Mouse (Mus musculus): ENCODE measurements at regions not wholly inside any gene's neighbourhood (a gene's known extent, or its start where the extent isn't known, plus 50 kb on each side); places are given as distances from the start of the nearest gene placed in this dataset.
A peak's percentile ranks its signal among the peaks of the same experiment; 100 is the strongest.
"Not testable (repeated sequence)": the region's sequence is repeated elsewhere in the genome, so short reads cannot be mapped to it uniquely, and the experiment has no call there.

DNA sequence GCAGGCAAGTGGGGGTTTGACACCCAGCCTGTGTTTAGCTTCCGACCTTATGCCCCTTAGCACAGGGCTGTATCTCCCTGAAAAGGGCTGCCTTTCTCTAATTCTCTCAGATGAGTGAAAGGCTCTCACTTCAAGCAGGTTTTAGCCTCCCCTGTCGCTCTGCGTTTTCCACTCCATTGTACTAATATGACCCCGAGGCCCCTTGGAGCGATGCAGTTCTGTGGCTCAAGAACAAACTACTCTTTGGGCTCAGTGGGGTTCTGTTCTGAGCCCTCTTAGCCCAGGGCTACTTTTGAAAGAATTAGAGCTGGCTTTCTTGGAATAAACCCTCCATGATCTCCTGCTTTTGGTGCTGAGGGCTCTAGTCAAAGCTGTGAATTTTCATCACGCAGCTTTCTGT lies 53.4 kb upstream of the Castor2 start:
- no peak for DNase-seq (ENCODE audit: low spot score in 2 of 2)
- intact Hi-C loops (cut with DNase I): no loop called here

DNA sequence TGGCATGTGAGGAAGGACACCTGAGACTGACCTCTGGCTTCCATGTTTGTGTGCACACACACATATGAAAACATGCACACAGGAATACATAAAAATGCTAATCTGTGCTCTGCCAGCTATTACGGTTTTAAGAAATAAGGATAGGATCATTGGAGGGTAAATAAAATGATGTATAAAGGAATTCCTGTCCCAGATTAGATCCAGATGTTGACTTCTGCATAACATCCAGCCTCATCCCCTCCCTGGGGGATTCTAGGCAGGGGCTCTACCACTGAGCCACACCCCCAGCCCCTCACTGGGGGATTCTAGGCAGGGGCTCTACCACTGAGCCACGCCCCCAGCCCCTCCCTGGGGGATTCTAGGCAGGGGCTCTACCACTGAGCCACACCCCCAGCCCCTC lies 56.6 kb upstream of the Castor2 start:
- DNase-seq (ENCODE audit: low spot score in 2 of 2); intact Hi-C loops (cut with DNase I): not testable (repeated sequence)

GRCm38 (mm10) chr5:134027316-134027966 lies 72.1 kb upstream of the Castor2 start:
- intact Hi-C loops (cut with DNase I): no loop called here
- DNase-seq (ENCODE audit: low spot score in 2 of 2): peak; percentile 21 to 46

- DNase-seq (ENCODE audit: low spot score in 2 of 2): no peak
- intact Hi-C loops (cut with DNase I): no loop called here
Measured at GRCm38 (mm10) chr5:134019651-134020432, 79.7 kb upstream of the Castor2 start.

DNA sequence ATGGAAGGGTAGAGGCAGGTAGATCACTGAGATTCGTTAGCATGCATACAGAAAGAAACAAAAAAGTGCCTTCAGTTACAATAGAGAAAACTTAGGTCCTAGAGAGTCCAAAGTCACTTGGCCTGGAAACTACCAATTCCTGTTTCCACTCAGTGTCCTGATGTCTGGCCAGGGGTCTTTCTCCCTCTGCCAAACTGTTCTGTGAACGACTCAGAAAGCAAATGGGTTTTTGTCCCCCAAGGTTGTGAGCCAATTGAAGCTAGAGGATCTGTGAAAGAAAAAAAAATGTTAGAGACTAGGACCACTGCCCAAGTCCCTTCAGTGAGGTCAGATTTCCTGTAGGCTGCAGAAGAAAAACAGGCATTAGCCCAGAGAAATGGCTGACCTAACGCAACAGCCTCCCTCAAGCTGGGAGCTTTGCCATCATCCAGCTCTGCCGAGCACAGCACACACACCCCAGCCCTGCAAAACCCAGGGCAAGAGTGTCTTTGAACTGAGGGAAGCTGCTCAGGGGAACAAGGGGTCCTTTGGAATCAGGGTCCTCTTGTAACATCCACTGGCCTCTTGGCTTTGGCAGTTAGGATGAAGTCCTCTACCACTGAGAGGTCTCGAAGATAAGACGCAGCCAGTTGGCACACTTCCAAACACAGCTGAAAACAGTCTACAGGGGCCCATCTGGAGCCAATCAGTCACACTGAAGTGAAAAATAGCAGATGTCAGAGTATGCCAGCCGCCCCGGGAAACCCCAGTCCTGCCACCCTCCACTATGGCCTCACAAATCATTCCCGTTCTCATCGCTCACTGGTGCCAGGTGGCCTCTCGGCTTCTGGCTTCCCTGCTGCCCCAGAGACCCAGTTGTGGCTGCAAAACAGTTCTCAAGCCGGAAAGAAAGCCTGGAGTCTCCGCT lies 85.0 kb upstream of the Castor2 start:
- DNase-seq (ENCODE audit: low spot score in 2 of 2): peak in 1 of 2 experiments; percentile 15
- intact Hi-C loops (cut with DNase I): no loop called here

- no peak for DNase-seq (ENCODE audit: low spot score in 2 of 2)
- intact Hi-C loops (cut with DNase I): no loop called here
Measured at GRCm38 (mm10) chr5:134013206-134013605, 86.3 kb upstream of the Castor2 start.

DNA sequence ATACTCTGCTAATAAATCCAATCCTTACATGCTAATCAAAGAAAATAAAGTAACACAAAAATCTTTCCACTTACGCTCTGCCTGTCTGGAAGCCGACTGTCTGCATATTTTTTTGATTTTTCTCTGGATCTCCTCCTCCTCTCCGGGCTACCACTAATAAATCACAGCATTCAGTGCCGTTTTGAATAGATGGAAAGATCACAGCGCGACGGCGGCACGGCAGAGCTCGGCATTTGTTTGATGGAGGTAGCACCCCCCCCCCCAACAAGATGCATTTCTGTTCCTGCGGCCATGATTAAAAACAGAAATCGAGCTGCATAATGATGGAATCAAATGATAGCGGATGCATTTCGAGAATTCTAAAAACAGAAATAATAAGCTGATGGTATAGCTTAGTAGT lies 89.7 kb upstream of the Castor2 start:
- intact Hi-C loops (cut with DNase I): loop anchor here (10.0 kb wide), 3 partner anchors 195 to 1895 kb away; no protein-coding TSS in a partner anchor
- no peak for DNase-seq (ENCODE audit: low spot score in 2 of 2)

DNA sequence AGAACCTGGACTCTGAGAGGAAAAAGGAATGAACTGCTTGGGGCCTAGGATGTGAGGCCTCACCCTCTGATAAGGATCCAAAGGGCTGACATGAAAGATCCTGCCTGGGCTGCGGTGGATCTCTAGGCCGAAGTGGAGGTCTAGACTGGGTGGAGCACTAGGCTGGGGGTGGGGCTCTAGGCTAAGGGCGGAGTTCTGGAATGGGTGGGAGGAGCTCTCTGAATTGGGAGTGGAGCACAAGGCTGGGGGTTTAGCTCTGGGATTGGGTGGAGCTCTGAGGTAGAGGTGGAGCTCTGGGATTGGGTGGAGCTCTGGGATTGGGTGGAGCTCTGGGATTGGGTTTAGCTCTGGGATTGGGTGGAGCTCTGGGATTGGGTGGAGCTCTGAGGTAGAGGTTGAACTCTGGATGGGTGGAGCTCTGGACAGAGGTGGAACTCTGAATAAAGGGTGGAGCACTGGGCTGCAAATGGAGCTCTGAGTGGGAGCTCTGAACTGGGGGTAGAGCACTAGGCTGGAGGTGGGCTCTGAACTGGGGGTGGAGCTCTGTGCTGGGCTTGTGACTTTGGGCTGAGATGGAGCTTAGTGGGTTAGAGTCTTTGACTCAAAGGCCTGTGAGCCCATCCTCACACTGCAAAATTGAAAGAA lies 92.3 kb upstream of the Castor2 start:
- intact Hi-C loops (cut with DNase I): loop anchor here (10.0 kb wide), 3 partner anchors 192 to 1892 kb away; no protein-coding TSS in a partner anchor

DNA sequence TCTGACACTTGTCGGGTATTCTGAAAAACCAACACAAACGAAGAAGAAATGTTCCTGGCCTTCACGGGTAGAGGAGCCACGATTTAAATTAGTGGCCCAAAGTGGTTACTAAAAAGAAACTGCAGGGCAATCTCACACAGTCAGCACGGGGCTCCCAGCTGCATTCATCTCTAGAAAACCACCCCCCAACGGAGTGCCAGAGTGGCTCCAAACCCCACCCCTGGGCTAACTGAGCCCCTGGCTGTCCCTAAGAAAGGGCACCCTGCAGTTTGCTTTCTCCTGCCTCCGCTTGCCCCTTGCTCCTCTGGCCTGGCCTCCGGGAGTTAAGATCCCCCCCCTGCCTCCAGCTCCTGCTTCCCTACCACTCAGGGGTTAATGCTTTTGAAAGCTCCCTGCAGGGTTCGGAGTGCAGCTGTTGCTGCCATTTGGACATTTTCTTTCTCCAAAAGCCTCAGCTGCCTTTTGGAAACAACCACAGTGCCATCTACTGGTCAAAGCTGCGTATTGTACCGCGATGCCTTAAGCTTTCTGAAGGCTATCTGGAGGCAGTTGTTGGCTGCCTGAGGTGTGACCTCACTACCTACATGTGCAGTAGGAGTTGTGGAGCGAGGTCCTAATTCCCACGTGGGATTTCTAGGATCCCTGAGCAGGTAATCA lies 92.9 kb upstream of the Castor2 start:
- intact Hi-C loops (cut with DNase I): loop anchor here (10.0 kb wide), 3 partner anchors 192 to 1892 kb away; no protein-coding TSS in a partner anchor
- DNase-seq (ENCODE audit: low spot score in 2 of 2): peak; percentile 81 to 90

More for the DNA sequence above, 92.3 kb upstream of the Castor2 start:
- no peak for DNase-seq (ENCODE audit: low spot score in 2 of 2)

- no peak for DNase-seq (ENCODE audit: low spot score in 2 of 2)
- intact Hi-C loops (cut with DNase I): loop anchor here (10.0 kb wide), 3 partner anchors 191 to 1891 kb away; no protein-coding TSS in a partner anchor
Measured at GRCm38 (mm10) chr5:134006001-134006400, 93.5 kb upstream of the Castor2 start.

- intact Hi-C loops (cut with DNase I): loop anchor here (10.0 kb wide), 3 partner anchors 185 to 1885 kb away; no protein-coding TSS in a partner anchor
Measured at GRCm38 (mm10) chr5:134000100-134000499, 99.4 kb upstream of the Castor2 start.

GRCm38 (mm10) chr5:133999698-134000097 lies 99.8 kb upstream of the Castor2 start:
- DNase-seq (ENCODE audit: low spot score in 2 of 2): no peak
- intact Hi-C loops (cut with DNase I): loop anchor here (10.0 kb wide), 3 partner anchors 185 to 1885 kb away; no protein-coding TSS in a partner anchor

More at GRCm38 (mm10) chr5:134000100-134000499, 99.4 kb upstream of the Castor2 start:
- no peak for DNase-seq (ENCODE audit: low spot score in 2 of 2)

DNA sequence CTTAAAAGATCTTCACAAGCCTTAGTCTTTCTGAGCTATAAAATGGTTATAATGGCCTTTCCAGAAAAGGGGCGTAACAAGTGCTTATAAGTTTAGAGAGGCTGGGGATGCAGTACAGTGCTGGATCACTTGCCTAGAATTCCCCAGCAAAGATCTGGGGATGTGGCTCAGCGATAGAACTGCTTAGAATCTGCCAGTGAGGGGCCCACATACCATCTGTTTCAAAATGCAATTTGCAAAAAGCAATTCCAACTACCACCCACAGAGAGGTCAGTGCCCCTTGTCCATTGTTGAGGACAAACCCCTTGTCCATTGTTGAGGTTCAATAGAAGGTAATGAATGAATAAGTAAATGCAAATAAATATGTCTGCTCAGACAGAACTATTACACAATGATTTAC lies 107.5 kb upstream of the Castor2 start:
- no peak for DNase-seq (ENCODE audit: low spot score in 2 of 2)
- intact Hi-C loops (cut with DNase I): no loop called here

DNA sequence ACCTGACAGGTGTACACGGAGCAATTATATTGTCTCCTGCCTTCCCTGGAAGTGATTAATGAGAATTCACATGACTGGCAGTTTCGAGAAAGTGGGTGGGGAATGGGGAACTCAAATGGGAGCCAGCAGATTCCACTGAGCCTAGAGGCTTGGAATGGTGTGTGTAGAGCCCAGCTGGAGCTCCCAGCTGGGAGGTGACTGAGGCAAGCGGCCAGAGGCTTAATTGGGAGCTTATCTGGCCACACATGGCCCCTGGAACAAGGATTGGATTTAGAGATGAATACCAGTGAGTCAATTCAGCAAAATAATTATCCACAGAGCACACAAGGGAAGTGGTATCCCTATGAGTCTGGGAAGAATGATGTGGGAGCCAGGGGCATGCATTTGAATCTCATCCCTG lies 108.0 kb upstream of the Castor2 start:
- peak; percentile 8 to 13 for DNase-seq (ENCODE audit: low spot score in 2 of 2)
- intact Hi-C loops (cut with DNase I): no loop called here

GRCm38 (mm10) chr5:133983249-133983966 lies 116.1 kb upstream of the Castor2 start:
- intact Hi-C loops (cut with DNase I): no loop called here
- DNase-seq (ENCODE audit: low spot score in 2 of 2): no peak

- intact Hi-C loops (cut with DNase I): no loop called here
- no peak for DNase-seq (ENCODE audit: low spot score in 2 of 2)
Measured at GRCm38 (mm10) chr5:133970421-133970914, 129.0 kb upstream of the Castor2 start.

DNA sequence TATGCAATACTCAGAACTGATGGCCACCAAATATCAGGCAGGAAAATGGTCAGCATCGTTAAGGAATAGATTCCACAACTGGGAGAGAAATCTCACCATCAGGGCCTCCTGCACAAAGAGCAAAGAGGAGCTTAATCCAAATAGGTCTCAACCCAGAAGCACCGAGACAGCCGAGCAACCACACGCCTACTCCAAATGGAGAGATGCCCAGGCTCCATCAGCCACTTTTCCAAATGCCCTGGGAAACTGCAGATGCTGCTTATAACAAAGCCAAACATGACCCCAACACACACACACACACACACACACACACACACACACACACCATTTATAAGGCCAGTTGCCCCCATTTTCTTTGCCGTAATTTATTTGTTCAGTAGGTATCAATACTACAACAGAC lies 136.2 kb upstream of the Castor2 start:
- intact Hi-C loops (cut with DNase I): no loop called here
- peak in 1 of 2 experiments; percentile 10 for DNase-seq (ENCODE audit: low spot score in 2 of 2)

DNA sequence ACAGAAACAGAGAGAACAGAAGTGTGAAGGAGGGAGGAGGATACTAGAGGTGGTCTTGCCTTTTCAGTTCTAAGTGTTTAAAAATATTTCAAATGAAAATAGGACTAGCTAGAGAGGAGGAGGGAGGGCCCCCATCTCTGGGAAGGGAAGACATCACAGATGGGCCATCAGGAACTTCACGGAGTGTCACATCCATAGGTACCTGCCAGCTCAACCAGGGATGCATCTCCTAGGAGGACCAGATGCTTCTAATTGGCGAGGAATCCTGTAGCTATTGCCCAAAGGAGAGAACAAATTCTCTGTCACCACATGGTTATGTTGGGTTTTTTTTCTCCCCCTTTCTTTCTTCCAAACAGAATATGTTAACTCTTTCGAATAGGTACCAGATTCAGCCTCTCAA lies 158.7 kb upstream of the Castor2 start:
- peak; percentile 41 to 84 for DNase-seq (ENCODE audit: low spot score in 2 of 2)
- intact Hi-C loops (cut with DNase I): no loop called here
